Mouse (Mus musculus) sigmoid colon, adult 10 weeks (tissue): Measurements from ENCODE around the gene Bmp2k. TPM values are rescaled to one million over a fixed set of nuclear protein-coding genes. Genes with fewer than 3 reads are reported as not detected.

Experiments used
- polyA plus RNA-seq: library from polyadenylated mRNA; stranded (reverse); fragments of 350-450 nt; fragmentation: Illumina TruSeq; extraction: RNeasy Lipid Tissue Mini Kit (QIAGEN cat#74804); gene quantifications from one replicate; pipeline ENCODE4 v1.2.3, GENCODE M21; 2014; ENCODE audit warnings: low read depth, low replicate concordance

Gene Bmp2k
- polyA plus RNA-seq = 28.2 TPM

GRCm38 (mm10) chr5:96997310-96997801 is at the start of gene Bmp2k:
TSS of gene Bmp2k (plus strand) at chr5:96997689.

GRCm38 (mm10) chr5:97111207-97111910 is 113.9 kb downstream of the Bmp2k start, which contains the start of gene Paqr3:
TSS of gene Paqr3 (minus strand) at chr5:97111596.

Other genes starting within 250 kb of the Bmp2k start
- 439 TPM for gene Anxa3, start 204.3 kb upstream of the Bmp2k start, polyA plus RNA-seq
- 0.88 TPM for gene Paqr3, start 113.9 kb downstream of the Bmp2k start, polyA plus RNA-seq